Mouse (Mus musculus): Measurements from ENCODE around the gene Epha1.

Gene Epha1

DNA sequence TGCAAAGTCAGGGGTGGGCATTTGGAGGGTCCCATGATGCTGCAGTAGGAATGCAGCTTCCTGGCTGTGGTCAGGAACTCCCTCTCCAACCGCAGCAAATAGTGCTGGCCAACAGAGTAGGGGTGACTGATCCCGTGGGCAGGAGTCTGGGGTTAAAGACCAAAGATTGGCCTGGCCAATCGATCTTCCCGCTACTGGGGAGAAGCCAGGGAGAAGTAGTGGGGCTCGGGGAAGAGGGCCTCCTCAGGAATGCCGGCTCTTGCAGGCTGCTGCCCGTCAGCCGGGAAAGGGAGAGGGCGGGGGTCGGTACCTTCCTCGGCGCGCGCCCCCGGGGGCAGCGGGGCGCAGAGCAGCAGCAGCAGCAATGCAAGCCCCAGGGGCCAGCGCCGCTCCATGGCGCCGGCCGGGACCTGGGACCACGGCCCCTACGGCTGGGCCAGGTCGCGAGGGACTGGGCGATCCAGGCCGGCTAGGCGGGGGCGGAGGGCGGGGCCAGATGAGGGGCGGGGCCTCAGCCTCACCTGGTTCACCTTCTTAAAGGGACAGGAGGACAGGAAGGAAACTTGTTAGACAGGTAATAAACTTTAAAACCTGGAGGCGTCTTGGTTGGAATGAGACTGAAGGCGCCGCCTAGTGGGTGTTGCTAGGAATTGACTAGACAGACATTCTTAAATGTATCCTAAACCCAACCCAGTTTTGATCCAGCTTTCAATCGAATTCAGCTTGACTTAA is at the start of gene Epha1:
Epha1 (minus strand) TSS at position 453 of the 732 bp plus-strand sequence.
- peak; percentile 69 for DNase-seq (ENCODE audit: low read depth)

DNA sequence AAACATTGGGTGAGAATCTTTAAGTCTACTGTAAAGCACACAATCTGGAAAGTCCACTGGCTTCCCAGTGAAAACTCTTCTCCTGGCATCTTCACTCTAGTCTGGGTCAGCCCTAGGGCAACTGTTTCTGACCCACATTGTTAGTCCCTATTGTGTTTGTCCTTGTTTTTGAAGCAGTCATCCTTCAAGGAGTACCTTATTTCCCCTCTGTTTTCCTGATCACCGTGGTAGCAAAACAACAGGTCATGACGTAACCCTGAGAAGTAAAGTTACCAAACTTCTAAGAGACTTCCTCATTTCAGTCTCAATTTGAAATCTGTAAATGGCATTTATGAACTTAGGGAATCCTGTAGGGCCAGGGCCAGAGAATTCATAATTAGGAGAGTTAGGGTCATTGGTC is 48.4 kb upstream of the Epha1 start:
- peak; percentile 50 for DNase-seq (ENCODE audit: low read depth)

DNA sequence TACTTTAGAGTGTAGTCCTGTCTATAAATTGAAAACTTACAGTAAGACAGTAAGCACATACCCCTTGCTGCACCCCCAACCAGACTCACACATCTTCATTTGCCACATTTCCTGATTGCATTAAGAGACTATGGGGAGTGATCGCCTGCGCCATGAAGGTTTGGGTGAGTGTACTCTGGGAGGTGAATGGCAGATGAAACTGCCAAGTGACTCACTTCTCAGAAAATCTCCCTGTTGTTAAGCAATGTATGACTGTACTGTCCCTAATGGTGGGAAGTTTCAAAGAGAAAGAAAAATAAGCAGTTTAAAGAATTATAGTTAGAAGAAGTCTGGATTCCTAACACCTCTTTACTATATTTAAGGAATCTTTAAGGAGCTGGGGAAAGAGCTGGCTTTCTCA is 46.4 kb upstream of the Epha1 start:
- peak; percentile 73 for DNase-seq (ENCODE audit: low read depth)

DNA sequence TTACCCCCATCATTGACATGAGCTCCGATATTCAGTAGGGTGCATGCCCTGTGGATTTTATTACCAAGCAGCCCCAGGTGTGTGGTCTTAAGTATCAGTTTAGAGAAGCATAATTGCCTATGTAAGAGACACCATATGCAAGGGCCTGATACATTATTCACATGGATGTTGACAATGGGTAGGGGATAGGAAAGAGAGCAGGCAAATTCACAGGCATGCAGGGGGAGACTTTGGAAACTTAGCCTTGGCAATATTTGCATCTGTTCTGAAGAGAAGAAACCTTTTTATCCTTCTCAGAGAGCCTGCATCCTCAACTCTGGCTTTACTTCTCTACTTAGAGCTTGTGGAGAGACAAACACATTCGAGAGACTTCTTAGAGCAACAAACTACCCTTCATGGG is 32.1 kb upstream of the Epha1 start, which contains the start of gene Tas2r135:
Tas2r135 (plus strand) TSS at position 301 of the 400 bp plus-strand sequence.
- no peak for DNase-seq (ENCODE audit: low read depth)

DNA sequence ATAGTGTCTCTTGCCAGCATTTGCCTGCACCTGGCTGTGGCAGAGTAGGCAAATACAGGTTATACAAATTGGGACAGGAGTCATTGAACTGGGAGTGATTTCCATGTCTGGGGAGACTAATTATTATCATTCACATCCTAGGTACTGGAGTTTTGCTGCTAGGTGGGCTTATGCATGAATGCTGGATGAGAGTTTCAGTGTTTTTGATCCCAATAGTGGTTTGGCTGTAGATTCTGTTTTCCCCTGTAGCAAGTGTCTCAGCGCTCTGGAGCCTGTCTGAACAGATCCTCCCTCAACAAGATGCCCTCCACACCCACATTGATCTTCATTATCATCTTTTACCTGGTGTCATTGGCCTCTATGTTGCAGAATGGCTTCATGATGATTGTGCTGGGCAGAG is 26.9 kb upstream of the Epha1 start, which contains the start of gene Tas2r143:
Tas2r143 (plus strand) TSS at position 301 of the 400 bp plus-strand sequence.
- DNase-seq (ENCODE audit: low read depth) = no peak

DNA sequence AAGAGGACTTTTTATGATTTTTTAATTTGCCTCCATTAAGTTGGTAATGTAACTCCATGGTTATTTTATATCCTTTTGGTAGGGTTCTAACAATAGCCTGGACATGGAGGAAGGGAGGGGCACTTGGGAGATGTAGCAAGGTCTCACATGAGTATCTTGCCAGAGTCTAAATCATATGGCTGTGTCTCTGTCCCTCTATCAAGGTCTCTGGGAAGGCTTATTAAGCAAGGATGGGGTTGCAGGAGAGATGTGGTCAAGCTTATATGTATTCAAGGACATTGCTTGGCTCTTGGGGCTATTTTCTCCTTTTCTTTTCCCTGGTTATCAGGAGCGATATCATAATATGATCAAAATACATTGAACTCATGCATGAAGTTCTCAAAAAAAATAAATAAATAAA is 25.9 kb upstream of the Epha1 start:
- DNase-seq (ENCODE audit: low read depth) = no peak

DNA sequence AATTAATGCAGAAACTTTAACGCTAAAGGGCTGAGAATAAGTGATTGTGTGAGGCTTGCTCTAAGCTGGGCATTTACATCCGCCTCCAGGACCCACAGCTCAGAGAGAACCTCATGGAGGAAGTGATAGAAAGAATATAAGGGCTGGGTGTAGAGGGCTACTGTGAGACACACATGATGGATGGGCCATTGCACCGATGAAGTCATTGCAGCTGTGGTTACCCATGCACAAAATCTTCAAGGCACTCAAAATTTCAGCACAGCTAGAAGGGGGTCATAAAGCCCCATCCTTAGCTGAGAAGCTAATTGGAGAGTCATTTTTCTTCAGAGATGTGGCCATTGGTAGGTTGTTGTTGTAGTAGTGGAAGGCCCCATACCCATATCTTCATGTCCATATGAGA is 25.2 kb upstream of the Epha1 start:
- no peak for DNase-seq (ENCODE audit: low read depth)

DNA sequence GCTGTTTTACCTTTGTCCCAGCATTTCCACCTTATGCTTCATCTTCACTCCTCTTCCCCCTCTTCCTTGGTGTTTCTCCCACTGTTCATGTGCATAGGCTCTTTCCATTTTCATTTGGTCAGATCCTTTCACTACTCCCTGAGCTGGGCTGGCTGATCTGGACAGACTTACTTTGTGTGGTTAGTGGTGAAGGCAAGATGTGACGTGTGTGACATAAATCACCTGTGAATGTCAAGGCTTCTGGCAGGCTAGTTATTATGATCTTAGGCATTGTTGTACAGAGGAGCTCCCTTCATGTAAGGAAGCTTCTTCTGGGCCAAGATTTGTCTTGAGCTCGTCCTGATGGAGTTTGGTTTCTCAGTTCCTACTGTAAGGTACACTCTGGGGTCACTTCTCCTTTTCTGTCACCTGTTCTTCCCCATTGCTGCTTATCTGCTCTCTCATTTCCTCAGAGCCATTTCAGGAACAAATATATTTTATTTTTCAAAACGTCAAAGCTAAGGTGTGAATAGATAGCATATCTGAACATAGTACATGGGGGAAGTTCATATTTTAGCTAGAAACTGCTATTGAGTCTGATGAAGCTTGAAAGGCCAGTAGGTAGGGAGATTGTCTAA is 24.1 kb upstream of the Epha1 start:
- no peak for DNase-seq (ENCODE audit: low read depth)

DNA sequence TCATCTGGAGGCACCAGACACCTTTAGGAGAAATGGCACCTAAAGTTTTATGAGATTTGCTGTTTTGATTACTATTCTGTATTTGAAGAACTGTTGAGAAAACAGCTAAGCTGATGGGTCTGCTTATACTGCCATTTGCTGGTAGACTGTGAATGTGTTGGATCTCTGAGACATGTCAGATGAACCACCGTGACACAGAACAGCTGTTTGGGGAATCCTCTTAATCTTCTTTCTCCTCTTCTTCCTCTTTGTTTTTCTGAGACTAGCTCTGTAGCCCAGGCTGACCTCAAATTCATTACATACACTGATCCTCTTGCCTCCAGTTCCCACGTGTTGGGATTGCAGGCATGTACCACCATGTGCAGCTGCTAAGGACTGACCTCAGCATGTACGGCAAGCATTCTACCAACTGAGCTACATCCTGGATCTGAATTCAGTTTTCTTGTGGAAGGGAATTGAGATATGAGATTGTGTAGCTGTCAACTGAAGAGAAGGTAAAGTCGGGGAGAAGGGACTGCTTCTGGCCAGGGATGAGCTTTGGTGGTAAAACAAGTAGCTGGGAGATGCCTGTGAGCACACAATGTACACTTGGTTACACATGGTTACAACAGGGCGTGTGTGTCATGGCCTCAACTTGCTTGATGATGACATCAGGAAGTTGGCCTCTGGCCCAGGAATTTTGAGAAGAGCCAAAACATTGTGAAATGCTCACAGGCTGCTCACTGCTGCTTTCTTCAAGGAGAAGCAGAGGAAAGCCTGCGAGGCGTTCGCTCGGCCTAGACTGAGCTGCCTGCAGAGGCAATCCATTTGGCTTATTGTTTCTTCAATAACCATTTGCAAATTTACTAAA is 23.1 kb upstream of the Epha1 start:
- DNase-seq (ENCODE audit: low read depth) = peak; percentile 89

DNA sequence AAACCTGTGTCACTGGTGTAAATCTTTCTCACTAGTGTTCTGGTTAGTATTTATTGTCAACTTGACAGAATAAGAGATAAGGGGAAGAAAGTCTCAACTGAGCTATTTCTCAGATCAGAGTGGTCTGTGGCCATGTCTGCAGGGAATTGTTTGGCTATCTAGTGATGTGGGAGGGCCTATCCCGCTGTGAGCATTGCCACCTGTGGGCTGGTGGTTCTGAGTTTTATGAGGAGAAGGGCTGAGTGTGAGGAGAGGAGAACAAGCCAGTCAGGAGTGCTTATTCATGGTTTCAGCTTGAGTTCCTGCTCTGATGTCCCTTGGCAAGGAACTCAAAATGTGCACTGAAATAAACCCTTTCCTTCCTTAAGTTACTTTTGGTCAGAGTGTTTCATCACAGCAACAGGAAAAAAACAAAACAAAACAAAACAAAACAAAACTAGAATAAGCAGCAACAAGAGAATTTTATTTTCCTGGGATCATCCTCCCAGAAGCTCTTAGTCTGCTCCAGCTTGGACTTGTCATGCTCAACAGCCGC is 18.8 kb upstream of the Epha1 start:
- no peak for DNase-seq (ENCODE audit: low read depth)

DNA sequence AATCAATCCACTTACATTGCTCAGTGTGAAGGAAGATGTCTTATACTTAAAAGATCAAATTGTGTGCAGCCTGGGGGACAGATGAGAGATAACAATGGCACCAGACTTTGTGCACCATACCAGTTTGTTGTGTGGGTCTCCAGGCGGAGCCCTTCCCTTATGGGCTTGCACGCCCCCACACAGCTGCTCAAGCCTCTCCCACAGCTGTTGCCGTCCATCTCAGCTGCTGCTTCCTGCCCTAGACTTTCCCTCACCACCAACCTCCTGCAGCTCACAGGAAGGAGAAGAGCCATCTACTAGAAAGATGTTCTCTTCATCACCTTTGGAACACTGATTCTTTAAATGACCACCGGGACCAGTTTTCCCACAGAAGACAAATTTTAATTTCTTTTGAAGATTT is 12.6 kb upstream of the Epha1 start:
- DNase-seq (ENCODE audit: low read depth) = no peak

DNA sequence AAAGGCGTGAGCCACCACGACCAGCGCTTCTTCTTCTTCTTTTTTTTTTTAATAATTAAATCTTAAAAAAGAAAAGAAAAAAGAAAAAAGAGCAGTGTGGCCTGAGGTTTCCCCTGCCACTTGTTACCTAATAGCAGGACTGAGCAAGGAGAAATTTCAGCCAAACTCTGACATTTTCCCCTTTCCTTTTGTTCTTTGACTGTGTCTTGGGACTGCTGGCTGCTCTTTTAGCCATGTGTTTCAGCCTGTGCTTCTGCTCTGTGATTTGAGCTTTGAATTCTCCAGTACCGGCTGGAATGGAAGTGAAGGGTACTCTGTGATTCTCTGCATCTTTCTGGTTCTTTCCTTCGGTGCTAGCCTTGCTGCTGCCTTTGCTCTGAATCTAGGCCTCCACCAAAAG is 10.3 kb upstream of the Epha1 start:
- no peak for DNase-seq (ENCODE audit: low read depth)

DNA sequence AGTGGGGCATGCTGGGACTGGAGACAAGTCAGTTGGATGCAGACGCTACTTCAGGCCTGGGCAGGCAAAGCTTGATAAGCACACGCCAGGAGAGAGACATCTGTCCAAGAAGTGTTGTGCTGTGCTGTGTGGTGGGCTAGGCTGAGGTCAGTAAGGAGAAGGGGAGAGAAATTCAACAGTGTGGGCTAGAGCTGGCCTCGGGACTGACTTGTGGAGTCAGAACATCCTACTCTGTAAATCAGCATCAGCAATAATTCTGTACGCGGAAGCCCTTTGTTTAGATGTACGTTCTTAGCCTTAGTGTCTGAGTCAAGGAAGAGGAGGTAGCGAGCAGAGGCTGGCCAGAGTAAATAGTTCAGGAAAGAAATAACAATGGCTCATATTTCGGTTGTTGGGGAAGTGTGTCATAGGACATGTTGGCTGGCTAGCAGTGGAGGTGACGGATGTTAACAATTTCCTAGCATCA is 8.9 kb upstream of the Epha1 start:
- DNase-seq (ENCODE audit: low read depth) = peak; percentile 68

DNA sequence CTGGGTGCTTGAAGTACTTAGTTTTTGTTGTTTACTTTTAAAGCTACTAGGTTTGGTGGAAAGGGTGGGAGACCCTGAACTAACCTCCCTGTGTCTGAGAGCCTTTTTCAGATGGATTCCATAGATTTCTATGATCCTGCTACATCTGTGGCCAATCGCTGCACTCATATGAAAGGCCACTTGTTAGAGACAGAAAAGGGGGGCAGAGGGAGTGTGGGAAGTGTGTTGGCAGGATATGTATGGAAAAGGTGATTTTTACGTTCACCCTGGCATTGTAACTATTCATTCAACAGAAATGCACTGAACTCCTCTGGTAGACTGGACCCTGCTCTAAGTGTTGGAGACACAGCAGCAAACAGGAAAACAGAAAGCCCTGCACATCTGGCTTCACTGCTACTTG is 8.2 kb upstream of the Epha1 start:
- no peak for DNase-seq (ENCODE audit: low read depth)

DNA sequence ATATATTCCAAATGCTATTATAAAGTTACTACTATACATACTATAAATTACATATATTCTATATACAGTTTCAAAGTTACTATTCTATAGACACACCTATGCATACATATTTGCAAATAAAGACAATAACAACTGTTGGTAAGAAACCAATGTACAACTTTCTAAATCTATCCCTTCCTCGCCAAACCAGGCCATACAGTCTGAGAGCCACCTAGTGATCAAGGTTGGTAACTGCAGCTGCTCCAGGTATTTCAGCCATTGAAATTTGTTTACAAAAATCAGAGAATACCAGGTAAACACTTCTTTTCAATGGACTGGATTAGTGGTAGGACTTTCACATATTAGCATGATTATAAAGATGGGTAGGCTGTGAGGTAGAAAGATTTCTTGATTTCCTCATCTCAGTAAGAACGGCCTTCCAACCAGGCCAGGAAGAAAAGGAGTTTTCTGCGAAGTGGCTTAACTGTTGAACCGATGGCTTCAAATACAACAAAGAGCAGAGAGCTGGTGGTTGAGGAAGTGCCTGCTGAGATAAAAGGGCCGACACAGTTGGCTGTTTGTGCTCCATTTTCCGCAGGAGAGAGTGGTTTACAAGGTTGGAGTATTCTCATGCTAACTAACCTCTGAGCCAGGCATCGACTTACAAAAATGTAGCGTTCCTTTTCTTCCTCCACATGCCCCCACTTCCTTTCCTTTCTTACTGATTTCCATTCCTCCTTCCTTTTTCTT is 7.5 kb upstream of the Epha1 start:
- DNase-seq (ENCODE audit: low read depth) = peak; percentile 46

DNA sequence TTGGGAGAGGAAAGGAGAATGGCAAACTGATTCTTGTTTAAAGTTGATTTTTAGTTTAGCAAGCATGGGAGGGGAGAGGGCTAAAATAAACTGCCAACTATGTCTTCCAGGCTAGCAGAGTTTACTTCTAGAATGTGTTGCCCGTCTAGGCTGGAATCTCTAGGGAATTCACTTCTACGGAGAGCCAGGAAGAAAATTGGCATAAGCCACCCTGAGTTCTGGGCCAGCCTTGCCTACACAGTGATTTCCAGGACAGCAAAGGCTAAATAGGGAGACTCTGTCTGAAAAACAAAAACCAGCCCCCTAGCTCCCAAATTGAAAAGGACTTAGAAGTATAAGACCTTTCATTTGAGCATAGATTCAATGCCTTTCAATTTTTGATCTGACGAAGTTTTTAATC is 6.5 kb upstream of the Epha1 start:
- DNase-seq (ENCODE audit: low read depth) = no peak

DNA sequence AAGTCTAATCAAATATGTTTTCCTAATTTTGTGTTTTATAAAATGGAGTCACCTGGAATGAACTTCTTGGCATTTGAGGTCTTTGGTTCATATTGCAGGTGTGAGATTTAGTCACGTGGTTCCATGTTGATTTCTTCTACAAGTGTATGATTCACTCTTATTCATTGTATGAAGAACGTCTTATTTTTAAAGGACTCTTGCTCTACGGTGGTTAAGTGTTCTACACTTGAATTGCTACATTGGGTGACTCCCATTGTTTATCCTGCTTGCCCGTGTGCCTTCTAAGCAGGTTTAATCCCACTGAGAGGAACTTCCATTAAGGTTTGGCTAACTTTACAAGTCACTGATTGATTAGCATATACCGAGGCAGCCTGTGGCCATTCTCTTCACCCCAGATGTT is 4.2 kb upstream of the Epha1 start:
- DNase-seq (ENCODE audit: low read depth) = no peak

DNA sequence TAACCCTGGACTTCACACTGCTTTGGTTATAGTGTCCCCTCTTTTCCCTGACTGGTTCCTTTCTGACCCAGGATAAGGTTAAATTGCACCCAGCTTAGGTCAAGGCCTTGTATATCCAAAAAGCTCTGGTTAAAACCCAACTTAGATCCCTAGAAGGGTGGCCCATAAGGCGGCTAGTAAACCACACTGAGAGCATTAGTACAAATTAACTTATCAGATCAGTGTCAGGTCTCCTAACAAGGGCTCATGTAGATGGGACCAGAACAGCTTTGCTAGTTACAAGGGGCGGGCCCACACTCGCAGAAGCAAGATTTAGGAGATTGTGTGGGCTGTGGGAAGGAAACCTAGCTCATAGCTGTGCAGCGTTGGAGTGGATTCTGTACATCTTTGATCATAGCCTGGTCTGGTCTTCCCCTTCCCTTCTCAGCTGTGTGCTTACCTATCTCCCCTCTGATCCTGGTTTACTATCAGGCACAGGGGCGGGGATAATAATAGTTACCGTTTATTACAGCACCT is 3.5 kb upstream of the Epha1 start:
- DNase-seq (ENCODE audit: low read depth) = no peak

DNA sequence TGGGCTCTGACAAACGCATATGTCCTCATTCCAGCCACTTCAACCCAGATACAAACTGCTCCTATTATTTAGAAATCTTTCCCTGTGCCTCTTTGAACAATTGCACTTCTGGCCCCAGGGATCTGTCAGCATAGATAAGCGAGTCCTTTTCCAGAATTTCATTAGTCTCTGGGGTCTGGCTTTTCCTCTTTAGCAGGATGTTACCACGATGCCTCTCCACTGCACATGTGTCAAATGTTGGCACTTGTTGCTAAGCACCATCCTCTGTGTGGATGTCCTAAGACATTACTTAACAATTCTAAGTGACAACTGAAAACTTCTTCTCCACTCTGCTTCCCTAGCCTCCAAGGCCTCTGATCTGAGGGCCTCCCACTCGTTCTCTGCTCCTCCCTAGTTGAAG is 2.9 kb upstream of the Epha1 start:
- no peak for DNase-seq (ENCODE audit: low read depth)

DNA sequence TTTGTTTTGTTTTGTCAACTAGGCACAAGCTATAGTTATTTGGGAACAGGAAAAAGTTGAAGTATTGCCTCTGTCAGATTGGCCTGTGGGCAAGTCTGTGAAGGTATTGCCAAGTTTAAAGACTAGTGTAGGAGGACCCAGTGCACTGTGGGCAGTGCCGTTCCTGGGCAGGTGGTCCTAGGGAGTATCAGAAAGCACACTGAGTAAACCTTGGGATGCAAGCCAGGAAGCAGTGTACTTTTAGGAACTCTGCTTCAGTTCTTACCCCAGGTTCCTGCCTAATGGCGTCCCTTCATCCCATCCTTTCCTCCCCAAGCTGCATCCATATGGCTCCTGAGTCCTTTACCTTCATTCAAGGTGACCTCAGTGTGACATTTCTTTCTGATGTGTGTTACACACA is 2.1 kb upstream of the Epha1 start:
- DNase-seq (ENCODE audit: low read depth) = no peak

DNA sequence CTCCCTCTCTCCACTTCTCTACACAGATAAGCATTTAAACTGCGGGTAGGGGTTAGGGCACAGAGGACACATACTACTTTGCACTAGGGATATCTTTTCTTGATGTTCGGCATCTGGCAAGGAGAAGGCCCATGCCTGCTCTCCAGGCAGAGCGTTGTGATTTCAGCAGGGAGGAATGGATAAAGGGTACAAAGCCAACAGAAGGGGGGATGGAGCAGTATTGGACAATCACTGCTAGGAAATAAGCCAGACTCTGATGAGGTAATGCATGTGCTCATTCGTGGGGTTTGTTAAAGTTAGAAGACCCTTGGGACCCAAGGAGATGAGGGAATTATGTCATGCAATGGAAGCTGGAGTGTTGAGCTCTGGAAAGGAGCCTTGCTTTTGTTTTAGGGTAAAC is 1.6 kb upstream of the Epha1 start:
- DNase-seq (ENCODE audit: low read depth) = no peak

Measured in 416B (cell line).